Mouse (Mus musculus) lung, postnatal 0 days (tissue): ENCODE measurements at regions not wholly inside any gene's neighbourhood (a gene's known extent, or its start where the extent isn't known, plus 50 kb on each side); places are given as distances from the start of the nearest gene placed in this dataset.

Experiments used
- ATAC-seq: fragments of 200-750 bp; cut with Nextera tagmentation; 2 replicates; pipeline ENCODE4 v1.8.0; 2017; ENCODE audit warnings: moderate library complexity
- DNase-seq: peaks from one replicate; pipeline ENCODE4 v3.0.0-alpha.2; 2016; ENCODE audit warnings: low spot score
- H3K27ac ChIP-seq: fragments of 300-500 bp; sonication (generic); 2 replicates; pipeline ENCODE4 v1.5.1; 2014; ENCODE audit warnings: antibody characterized with exemption, mild to moderate bottlenecking, low read length, mixed read lengths
- H3K27me3 ChIP-seq: fragments of 300-500 bp; sonication (generic); replicated peaks from 2 replicates; pipeline ENCODE4 v1.6.1; 2014; ENCODE audit warnings: low read length, mixed read lengths; ENCODE audit not compliant: insufficient read depth
- H3K36me3 ChIP-seq: fragments of 300-500 bp; sonication (generic); 2 replicates; pipeline ENCODE4 v1.6.1; 2014; ENCODE audit warnings: low read length, mixed read lengths; ENCODE audit not compliant: insufficient read depth
- H3K4me1 ChIP-seq: fragments of 300-500 bp; sonication (generic); 2 replicates; pipeline ENCODE4 v1.6.1; 2014; ENCODE audit warnings: antibody characterized with exemption, low read depth, low read length, mixed read lengths; ENCODE audit not compliant: insufficient read depth
- H3K4me2 ChIP-seq: fragments of 300-500 bp; sonication (generic); replicated peaks from 2 replicates; pipeline ENCODE4 v1.6.1; 2014; ENCODE audit warnings: low read depth, mild to moderate bottlenecking, low read length, moderate library complexity, mixed read lengths
- H3K4me3 ChIP-seq: fragments of 300-500 bp; sonication (generic); 2 replicates; pipeline ENCODE4 v1.5.1; 2014; ENCODE audit warnings: low read depth, low read length
- H3K9ac ChIP-seq: fragments of 300-500 bp; sonication (generic); replicated peaks from 2 replicates; pipeline ENCODE4 v1.6.1; 2014; ENCODE audit warnings: low read depth, mild to moderate bottlenecking
- H3K9me3 ChIP-seq: fragments of 300-500 bp; sonication (generic); 2 replicates; pipeline ENCODE4 v1.6.1; 2016; ENCODE audit warnings: low read length, mixed read lengths
- CTCF ChIP-seq: IDR thresholded peaks from 2 replicates; pipeline ENCODE4 v1.5.1; 2016; ENCODE audit warnings: antibody characterized with exemption, mild to moderate bottlenecking
- EP300 ChIP-seq: IDR thresholded peaks from 2 replicates; pipeline ENCODE4 v1.6.1; 2016; ENCODE audit warnings: antibody characterized with exemption, mild to moderate bottlenecking, control low read depth
- WGBS: fragments of 180-500 bp; shearing (Covaris S2); extraction: QIAGEN DNeasy Blood & Tissue Kit; methylation state at CpG from one replicate; pipeline ENCODE4 v1.1.7; 2014; 5-methylcytosine and 5-hydroxymethylcytosine counted together

DNA sequence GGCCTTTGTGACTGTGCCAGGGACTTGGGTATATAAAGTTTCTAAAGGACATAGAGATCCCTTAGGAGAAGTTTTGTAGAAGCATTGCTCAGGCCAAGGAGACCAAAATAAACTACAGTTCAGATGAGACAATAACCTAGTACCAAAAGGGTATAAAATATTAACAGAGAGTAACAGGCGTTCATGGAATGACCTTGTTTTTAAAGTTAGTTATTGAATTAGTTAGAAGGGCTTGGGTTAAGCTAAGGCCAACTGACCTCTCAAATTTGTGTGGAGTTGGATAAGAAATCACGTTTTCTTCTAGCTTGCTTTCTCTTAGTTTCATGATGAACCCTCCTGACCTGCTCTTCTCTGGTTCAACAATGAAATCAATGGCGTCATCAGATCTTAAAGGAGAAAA, 209.8 kb upstream of the Gm37988 start:
- Histone ChIP-seq H3K27me3 (no peaks in the 10 kb centered on the region), H3K9ac (no peak overlapping the region), H3K4me1 (no peaks in the 10 kb centered on the region), H3K36me3 (no peaks in the 10 kb centered on the region), H3K27ac (no peak overlapping the region), H3K9me3 (no peaks in the 10 kb centered on the region), H3K4me2 (no peak overlapping the region), H3K4me3 (no peak overlapping the region)
- TF ChIP-seq CTCF = no peak
- TF ChIP-seq EP300 = no peak
- DNase-seq = no peak
- no peak for ATAC-seq
- 64% methylated on average over 3 of the region's 3 CpGs for WGBS

DNA sequence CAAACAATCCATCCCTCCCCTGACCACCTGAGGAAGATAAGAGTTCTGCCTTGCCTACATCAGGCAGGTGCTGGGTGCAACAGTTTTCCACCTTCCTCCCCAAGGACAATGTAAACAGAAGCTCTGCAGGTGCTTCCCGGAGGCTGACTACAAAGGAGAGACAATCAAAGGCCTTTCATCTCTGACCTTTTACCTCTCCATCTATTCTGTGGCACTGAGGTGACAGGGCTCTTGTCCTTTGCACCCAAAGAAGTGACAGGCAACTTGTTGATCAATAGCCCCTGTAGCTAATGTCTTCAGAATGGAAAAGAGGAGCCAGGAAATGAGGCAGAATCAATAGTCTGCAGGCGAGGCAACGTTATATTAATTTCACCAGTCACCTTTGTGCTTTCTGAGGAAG, 209.3 kb upstream of the Gm37988 start:
- no peak for DNase-seq
- no peaks in the 10 kb centered on the region for H3K9me3 ChIP-seq
- TF ChIP-seq EP300 (no peak), CTCF (no peak)
- no peaks in the 10 kb centered on the region for H3K27me3 ChIP-seq
- H3K9ac ChIP-seq = no peak overlapping the region
- no peak for ATAC-seq
- H3K36me3 ChIP-seq = no peaks in the 10 kb centered on the region
- WGBS = 32% methylated on average over 3 of the region's 3 CpGs
- H3K4me3 ChIP-seq = no peak overlapping the region
- H3K27ac ChIP-seq = no peak overlapping the region
- H3K4me2 ChIP-seq = no peak overlapping the region
- no peaks in the 10 kb centered on the region for H3K4me1 ChIP-seq

DNA sequence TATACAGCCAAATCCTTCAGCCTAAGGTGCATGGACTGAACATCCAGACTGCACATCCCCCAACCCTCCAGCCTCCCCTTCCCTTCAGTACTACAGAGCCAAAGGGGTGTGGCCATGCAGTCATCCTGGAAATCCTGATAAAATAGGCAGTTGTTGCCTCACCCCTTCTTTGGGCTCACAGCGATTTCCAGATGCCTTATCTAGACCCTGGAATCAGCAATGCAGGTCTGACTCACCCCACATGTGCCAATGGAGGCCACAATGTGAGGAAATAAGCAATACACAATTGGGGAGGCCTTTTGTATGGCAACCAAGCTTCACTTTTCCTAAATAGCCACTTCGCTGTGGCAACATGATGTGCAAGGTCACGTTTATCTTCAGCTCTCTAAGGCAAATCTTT, 205.3 kb upstream of the Gm37988 start:
- Histone ChIP-seq H3K27me3 (no peaks in the 10 kb centered on the region), H3K4me2 (no peak overlapping the region), H3K4me3 (no peak overlapping the region), H3K9me3 (no peaks in the 10 kb centered on the region), H3K9ac (no peak overlapping the region), H3K4me1 (no peaks in the 10 kb centered on the region), H3K27ac (no peak overlapping the region), H3K36me3 (no peaks in the 10 kb centered on the region)
- DNase-seq (peak; percentile 62), ATAC-seq (peak; percentile 93)
- WGBS = 41% methylated on average over 3 of the region's 3 CpGs
- TF ChIP-seq EP300 (peak; percentile 89), CTCF (no peak)

DNA sequence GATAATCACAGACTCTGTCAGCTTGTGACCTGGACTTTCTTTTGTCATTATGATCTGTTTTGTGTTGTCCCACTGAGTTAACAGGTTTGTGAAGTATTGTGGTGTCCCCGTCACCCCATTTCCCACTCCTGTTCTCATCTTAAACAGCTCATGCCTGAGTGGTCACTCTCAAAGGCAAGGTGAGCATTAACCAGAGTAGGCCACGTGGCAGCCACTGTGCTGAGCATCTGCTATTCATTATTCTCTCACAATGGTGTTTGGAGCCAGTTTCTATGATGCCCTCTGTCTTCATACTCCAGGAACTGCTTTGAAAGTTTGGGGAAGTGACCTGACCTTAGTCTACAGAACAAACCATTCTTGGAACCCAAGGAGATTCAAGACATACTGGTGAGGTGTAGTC, 198.9 kb upstream of the Gm37988 start:
- WGBS = 69% methylated on average over 2 of the region's 2 CpGs
- no peak for ATAC-seq
- Histone ChIP-seq H3K27ac (no peak overlapping the region), H3K4me1 (no peaks in the 10 kb centered on the region; the same call in 1 of the 2 replicates), H3K36me3 (no peaks in the 10 kb centered on the region), H3K4me3 (no peak overlapping the region), H3K9ac (no peak overlapping the region), H3K4me2 (no peak overlapping the region), H3K27me3 (no peaks in the 10 kb centered on the region), H3K9me3 (no peaks in the 10 kb centered on the region)
- TF ChIP-seq EP300 = no peak
- TF ChIP-seq CTCF = no peak
- DNase-seq = no peak

DNA sequence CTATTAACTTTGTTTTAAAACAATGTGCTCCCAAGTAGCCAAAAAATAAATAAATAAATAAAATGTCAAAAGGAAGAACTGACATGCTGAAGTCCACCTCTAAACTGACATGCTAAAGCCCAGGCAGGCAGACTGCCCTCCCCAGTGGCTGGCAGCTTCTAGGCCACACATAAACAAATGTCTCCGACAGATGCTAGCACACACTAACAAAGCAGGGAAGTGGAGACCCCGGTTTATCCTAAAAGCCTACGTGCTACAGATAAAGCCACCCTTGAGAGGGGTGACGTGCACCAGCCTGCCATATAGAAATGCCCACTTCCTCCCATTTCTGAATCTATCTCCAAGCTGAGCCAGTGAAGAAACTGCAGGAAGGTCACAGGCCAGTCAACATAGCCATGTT, 194.4 kb upstream of the Gm37988 start:
- peak; percentile 64 for DNase-seq
- peak overlapping the region; percentile 73 for H3K27ac ChIP-seq
- no peaks in the 10 kb centered on the region for H3K9me3 ChIP-seq
- ATAC-seq = peak; percentile 76
- peaks cover 10% of the 10 kb centered on the region; the same call in 1 of the 2 replicates for H3K4me1 ChIP-seq
- TF ChIP-seq EP300 (peak; percentile 79), CTCF (no peak)
- H3K36me3 ChIP-seq = no peaks in the 10 kb centered on the region
- H3K9ac ChIP-seq = no peak overlapping the region
- no peak overlapping the region for H3K4me3 ChIP-seq
- H3K27me3 ChIP-seq = no peaks in the 10 kb centered on the region
- 36% methylated on average over 4 of the region's 4 CpGs for WGBS
- H3K4me2 ChIP-seq = no peak overlapping the region

DNA sequence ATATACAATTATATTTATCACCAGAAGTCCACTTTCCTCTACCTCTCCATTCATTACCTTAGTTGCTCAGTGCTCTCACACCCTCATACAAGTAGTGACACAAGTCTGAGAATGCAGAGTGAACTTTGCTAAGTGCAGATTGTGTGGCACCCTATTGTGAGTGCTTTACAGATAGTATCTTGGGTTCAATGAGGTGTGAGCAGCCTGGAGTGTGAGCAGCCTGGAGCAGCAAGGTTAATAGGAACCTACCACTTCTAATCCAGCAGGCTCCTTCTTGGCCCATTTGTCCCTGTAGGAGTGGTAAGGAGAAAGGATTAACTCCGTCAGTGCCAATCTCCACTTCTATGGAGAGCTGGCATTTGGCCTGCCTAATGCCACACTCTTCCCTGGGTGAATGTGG, 192.4 kb upstream of the Gm37988 start:
- ATAC-seq (no peak), DNase-seq (no peak)
- H3K4me3 ChIP-seq = no peak overlapping the region
- no peaks in the 10 kb centered on the region for H3K9me3 ChIP-seq
- H3K9ac ChIP-seq = no peak overlapping the region
- no peak overlapping the region for H3K4me2 ChIP-seq
- no peaks in the 10 kb centered on the region for H3K36me3 ChIP-seq
- TF ChIP-seq EP300 (no peak), CTCF (no peak)
- no peak overlapping the region for H3K27ac ChIP-seq
- no peaks in the 10 kb centered on the region for H3K27me3 ChIP-seq
- 100% methylated on average over 1 of the region's 1 CpGs for WGBS
- H3K4me1 ChIP-seq = peaks cover 10% of the 10 kb centered on the region; the same call in 1 of the 2 replicates

DNA sequence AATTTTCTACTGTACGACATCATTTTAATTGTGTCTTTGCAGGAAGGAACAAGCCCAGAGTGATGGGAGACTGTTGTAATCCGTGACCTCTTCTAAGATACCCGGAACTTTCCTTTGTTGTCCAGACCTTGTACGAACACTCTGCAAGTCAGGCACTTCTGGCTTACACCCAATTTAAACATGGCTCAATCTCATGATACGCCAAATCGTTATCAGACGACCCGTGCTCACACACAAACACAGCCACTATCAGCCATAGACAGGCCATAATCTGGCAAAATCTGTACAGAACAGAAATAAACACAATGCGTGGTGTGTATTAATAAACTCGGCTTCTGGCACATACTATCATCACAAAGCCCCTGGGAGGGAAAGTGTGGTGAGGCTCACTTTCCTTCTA, 190.2 kb upstream of the Gm37988 start:
- Histone ChIP-seq H3K4me2 (no peak overlapping the region), H3K9ac (no peak overlapping the region), H3K4me1 (peaks cover 10% of the 10 kb centered on the region; the same call in 1 of the 2 replicates), H3K27ac (no peak overlapping the region), H3K9me3 (no peaks in the 10 kb centered on the region), H3K4me3 (no peak overlapping the region), H3K36me3 (no peaks in the 10 kb centered on the region), H3K27me3 (no peaks in the 10 kb centered on the region)
- peak; percentile 71 for ATAC-seq
- DNase-seq = peak; percentile 63
- WGBS = 15% methylated on average over 10 of the region's 10 CpGs
- TF ChIP-seq EP300 = peak; percentile 97
- no peak for TF ChIP-seq CTCF
